Mouse (Mus musculus) intestine, embryonic 15.5 days (tissue): ENCODE data around the gene Ehd4. TPM values are rescaled to one million over a fixed set of nuclear protein-coding genes. Genes with fewer than 3 reads are reported as not detected.
A peak's percentile ranks its signal among the peaks of the same experiment; 100 is the strongest.

Source experiments
- ATAC-seq: fragments of 200-750 bp; cut with Nextera tagmentation; 2 replicates; pipeline ENCODE4 v1.8.0; 2017; ENCODE audit warnings: moderate TSS enrichment, moderate library complexity
- H3K27ac ChIP-seq: fragments of 300-500 bp; sonication (generic); 2 replicates; pipeline ENCODE4 v1.5.1; 2015; ENCODE audit warnings: mild to moderate bottlenecking, inconsistent platforms
- H3K27me3 ChIP-seq: fragments of 300-500 bp; sonication (generic); replicated peaks from 2 replicates; pipeline ENCODE4 v1.6.1; 2015; ENCODE audit warnings: inconsistent platforms
- H3K36me3 ChIP-seq: fragments of 300-500 bp; sonication (generic); 2 replicates; pipeline ENCODE4 v1.6.1; 2015; ENCODE audit warnings: inconsistent platforms
- H3K4me1 ChIP-seq: fragments of 300-500 bp; sonication (generic); replicated peaks from 2 replicates; pipeline ENCODE4 v1.6.1; 2015; ENCODE audit warnings: inconsistent platforms
- H3K4me2 ChIP-seq: fragments of 300-500 bp; sonication (generic); replicated peaks from 2 replicates; pipeline ENCODE4 v1.6.1; 2015; ENCODE audit warnings: mild to moderate bottlenecking, inconsistent platforms
- H3K4me3 ChIP-seq: fragments of 300-500 bp; sonication (generic); replicated peaks from 2 replicates; pipeline ENCODE4 v1.5.1; 2015; ENCODE audit warnings: inconsistent platforms
- H3K9ac ChIP-seq: fragments of 300-500 bp; sonication (generic); 2 replicates; pipeline ENCODE4 v1.6.1; 2015; ENCODE audit warnings: inconsistent platforms
- H3K9me3 ChIP-seq: fragments of 300-500 bp; sonication (generic); 2 replicates; pipeline ENCODE4 v1.6.1; 2016; ENCODE audit warnings: inconsistent platforms
- WGBS: fragments of 180-500 bp; shearing (Covaris S2); methylation state at CpG from one replicate; pipeline ENCODE4 v1.1.7; 2015; 5-methylcytosine and 5-hydroxymethylcytosine counted together
- polyA plus RNA-seq: library from polyadenylated mRNA; unstranded; fragments of >200 nt; fragmentation: Nextera tagmentation; extraction: Ambion mirVana; gene quantifications from 2 replicates; pipeline ENCODE4 v1.2.1, GENCODE M21; 2015

Ehd4 gene
- polyA plus RNA-seq, 1 experiment from 2014 or later, result 50.1 TPM

- no peak for ATAC-seq
- WGBS, result 78% methylated on average over 2 of the region's 2 CpGs
- Histone ChIP-seq H3K36me3 (no peaks in the 10 kb centered on the region), H3K4me3 (no peak overlapping the region), H3K9me3 (no peaks in the 10 kb centered on the region), H3K4me2 (no peak overlapping the region), H3K9ac (no peak overlapping the region), H3K4me1 (no peaks in the 10 kb centered on the region), H3K27ac (no peak overlapping the region), H3K27me3 (no peaks in the 10 kb centered on the region)
These were observed 5.0 kb upstream of the Ehd4 start for GRCm38 (mm10) chr2:120159434-120159833.

- Histone ChIP-seq H3K9ac (no peak overlapping the region), H3K27me3 (no peaks in the 10 kb centered on the region), H3K9me3 (no peaks in the 10 kb centered on the region), H3K4me1 (no peaks in the 10 kb centered on the region), H3K27ac (no peak overlapping the region), H3K36me3 (no peaks in the 10 kb centered on the region), H3K4me3 (no peak overlapping the region), H3K4me2 (no peak overlapping the region)
- 45% methylated on average over 1 of the region's 1 CpGs for WGBS
- ATAC-seq, result no peak
These were observed 4.4 kb upstream of the Ehd4 start for GRCm38 (mm10) chr2:120158846-120159245.

GRCm38 (mm10) chr2:120158016-120158415 lies 3.6 kb upstream of the Ehd4 start:
- no peak for ATAC-seq
- Histone ChIP-seq H3K27me3 (no peaks in the 10 kb centered on the region), H3K9ac (no peak overlapping the region), H3K36me3 (no peaks in the 10 kb centered on the region), H3K4me2 (no peak overlapping the region), H3K27ac (no peak overlapping the region), H3K4me3 (no peak overlapping the region), H3K9me3 (no peaks in the 10 kb centered on the region), H3K4me1 (no peaks in the 10 kb centered on the region)
- whole genome bisulfite sequencing, result 53% methylated on average over 5 of the region's 5 CpGs

- no peak overlapping the region for H3K27ac ChIP-seq
- WGBS, result 75% methylated on average over 2 of the region's 2 CpGs
- H3K9me3 ChIP-seq, result no peaks in the 10 kb centered on the region
- no peak overlapping the region for H3K4me2 ChIP-seq
- no peaks in the 10 kb centered on the region for H3K4me1 ChIP-seq
- H3K9ac ChIP-seq, result no peak overlapping the region
- ATAC-seq, result no peak
- no peaks in the 10 kb centered on the region for H3K36me3 ChIP-seq
- H3K27me3 ChIP-seq, result no peaks in the 10 kb centered on the region
- H3K4me3 ChIP-seq, result no peak overlapping the region
These were observed 3.2 kb upstream of the Ehd4 start for GRCm38 (mm10) chr2:120157606-120158005.

- peak overlapping the region; percentile 52 for H3K9ac ChIP-seq
- peak overlapping the region; percentile 72 for H3K4me3 ChIP-seq
- H3K9me3 ChIP-seq, result no peaks in the 10 kb centered on the region
- no peaks in the 10 kb centered on the region for H3K36me3 ChIP-seq
- ATAC-seq, result peak; percentile 46
- H3K4me2 ChIP-seq, result peak overlapping the region; percentile 86
- WGBS, result 1% methylated on average over 38 of the region's 38 CpGs
- 0 out of 2 replicates have a peak, but pooled peaks cover 2% of the 10 kb centered on the region for H3K4me1 ChIP-seq
- no peaks in the 10 kb centered on the region for H3K27me3 ChIP-seq
- peak overlapping the region; percentile 68 for H3K27ac ChIP-seq
These were observed 633 bp downstream of the Ehd4 start for GRCm38 (mm10) chr2:120153586-120154360.

GRCm38 (mm10) chr2:120150571-120150970 lies 3.8 kb downstream of the Ehd4 start:
- Histone ChIP-seq H3K36me3 (no peaks in the 10 kb centered on the region), H3K4me2 (no peak overlapping the region), H3K4me1 (0 out of 2 replicates have a peak, but pooled peaks cover 2% of the 10 kb centered on the region), H3K9me3 (no peaks in the 10 kb centered on the region), H3K4me3 (no peak overlapping the region), H3K9ac (no peak overlapping the region), H3K27me3 (no peaks in the 10 kb centered on the region), H3K27ac (no peak overlapping the region)
- WGBS, result 70% methylated on average over 3 of the region's 3 CpGs
- no peak for ATAC-seq

GRCm38 (mm10) chr2:120149634-120150033 lies 4.8 kb downstream of the Ehd4 start:
- 0 out of 2 replicates have a peak, but pooled peaks cover 2% of the 10 kb centered on the region for H3K4me1 ChIP-seq
- H3K9me3 ChIP-seq, result no peaks in the 10 kb centered on the region
- no peak for ATAC-seq
- no peak overlapping the region for H3K9ac ChIP-seq
- 88% methylated on average over 7 of the region's 7 CpGs for WGBS
- no peak overlapping the region for H3K4me2 ChIP-seq
- no peak overlapping the region for H3K27ac ChIP-seq
- no peaks in the 10 kb centered on the region for H3K27me3 ChIP-seq
- no peaks in the 10 kb centered on the region for H3K36me3 ChIP-seq
- H3K4me3 ChIP-seq, result no peak overlapping the region

- no peak for ATAC-seq
- no peaks in the 10 kb centered on the region for H3K9me3 ChIP-seq
- no peaks in the 10 kb centered on the region for H3K36me3 ChIP-seq
- no peak overlapping the region for H3K27ac ChIP-seq
- no peak overlapping the region for H3K4me2 ChIP-seq
- no peak overlapping the region for H3K4me3 ChIP-seq
- H3K27me3 ChIP-seq, result no peaks in the 10 kb centered on the region
- H3K9ac ChIP-seq, result no peak overlapping the region
- H3K4me1 ChIP-seq, result 0 out of 2 replicates have a peak, but pooled peaks cover 2% of the 10 kb centered on the region
- WGBS, result 68% methylated on average over 3 of the region's 3 CpGs
These were observed 6.4 kb downstream of the Ehd4 start for GRCm38 (mm10) chr2:120147999-120148398.

GRCm38 (mm10) chr2:120147364-120147763 lies 7.0 kb downstream of the Ehd4 start:
- Histone ChIP-seq H3K36me3 (no peaks in the 10 kb centered on the region), H3K9ac (no peak overlapping the region), H3K9me3 (no peaks in the 10 kb centered on the region), H3K4me1 (0 out of 2 replicates have a peak, but pooled peaks cover 2% of the 10 kb centered on the region), H3K27me3 (no peaks in the 10 kb centered on the region), H3K27ac (no peak overlapping the region), H3K4me2 (no peak overlapping the region), H3K4me3 (no peak overlapping the region)
- no peak for ATAC-seq
- WGBS, result 44% methylated on average over 2 of the region's 2 CpGs

GRCm38 (mm10) chr2:120146543-120146942 lies 7.9 kb downstream of the Ehd4 start:
- H3K4me1 ChIP-seq, result 0 out of 2 replicates have a peak, but pooled peaks cover 2% of the 10 kb centered on the region
- no peak overlapping the region for H3K4me3 ChIP-seq
- no peak overlapping the region for H3K4me2 ChIP-seq
- H3K9ac ChIP-seq, result no peak overlapping the region
- no peaks in the 10 kb centered on the region for H3K36me3 ChIP-seq
- no peaks in the 10 kb centered on the region for H3K27me3 ChIP-seq
- 67% methylated on average over 2 of the region's 2 CpGs for WGBS
- H3K9me3 ChIP-seq, result no peaks in the 10 kb centered on the region
- H3K27ac ChIP-seq, result no peak overlapping the region
- no peak for ATAC-seq

GRCm38 (mm10) chr2:120144390-120144789 lies 10.0 kb downstream of the Ehd4 start:
- Histone ChIP-seq H3K9ac (no peak overlapping the region), H3K27me3 (no peaks in the 10 kb centered on the region), H3K36me3 (no peaks in the 10 kb centered on the region), H3K4me3 (no peak overlapping the region), H3K9me3 (no peaks in the 10 kb centered on the region), H3K4me1 (no peaks in the 10 kb centered on the region), H3K4me2 (no peak overlapping the region), H3K27ac (no peak overlapping the region)
- no peak for ATAC-seq
- 89% methylated on average over 4 of the region's 4 CpGs for WGBS

GRCm38 (mm10) chr2:120142336-120142735 lies 12.1 kb downstream of the Ehd4 start:
- Histone ChIP-seq H3K36me3 (no peaks in the 10 kb centered on the region), H3K9me3 (no peaks in the 10 kb centered on the region), H3K9ac (no peak overlapping the region), H3K27me3 (no peaks in the 10 kb centered on the region), H3K4me3 (no peak overlapping the region), H3K4me2 (no peak overlapping the region), H3K27ac (no peak overlapping the region), H3K4me1 (no peaks in the 10 kb centered on the region)
- ATAC-seq, result no peak
- WGBS, result 74% methylated on average over 5 of the region's 5 CpGs

- H3K4me3 ChIP-seq, result no peak overlapping the region
These were observed 12.7 kb downstream of the Ehd4 start for GRCm38 (mm10) chr2:120141671-120142070.

More at GRCm38 (mm10) chr2:120141671-120142070, 12.7 kb downstream of the Ehd4 start:
- H3K9me3 ChIP-seq, result no peaks in the 10 kb centered on the region
- WGBS, result 84% methylated on average over 1 of the region's 1 CpGs
- no peak for ATAC-seq
- H3K36me3 ChIP-seq, result no peaks in the 10 kb centered on the region
- H3K9ac ChIP-seq, result no peak overlapping the region
- H3K4me2 ChIP-seq, result no peak overlapping the region
- H3K27me3 ChIP-seq, result no peaks in the 10 kb centered on the region
- no peak overlapping the region for H3K27ac ChIP-seq
- no peaks in the 10 kb centered on the region for H3K4me1 ChIP-seq
